Mouse (Mus musculus): ENCODE results near the gene Ntn3.

Ntn3 gene

GRCm38 (mm10) chr17:24209043-24209915 is at the start of gene Ntn3:
Ntn3 (minus strand) TSS chr17:24209531.
- DNase-seq: peak; percentile 76

DNA sequence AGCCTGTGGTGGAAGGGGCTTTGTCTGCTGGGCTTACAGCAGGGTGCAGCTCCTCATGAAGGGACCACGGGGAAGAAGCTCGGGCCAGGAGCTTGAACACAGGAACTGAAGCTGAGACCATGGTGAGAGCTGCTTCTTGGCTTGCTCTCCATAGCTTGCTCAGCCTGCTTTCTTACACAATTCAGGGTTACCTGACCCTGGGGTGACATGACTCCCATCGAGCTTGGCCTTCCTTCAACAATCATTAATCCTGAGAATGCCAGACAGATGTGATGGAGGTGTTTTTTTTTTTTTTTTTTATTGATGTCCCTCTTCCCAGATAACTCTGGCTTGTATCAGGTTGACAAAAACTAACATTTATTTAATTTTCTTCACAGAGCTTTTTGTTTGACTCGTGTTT is 49.6 kb upstream of the Ntn3 start:
- no peak for DNase-seq

GRCm38 (mm10) chr17:24252329-24252728 is 43.0 kb upstream of the Ntn3 start:
- no peak for DNase-seq

DNA sequence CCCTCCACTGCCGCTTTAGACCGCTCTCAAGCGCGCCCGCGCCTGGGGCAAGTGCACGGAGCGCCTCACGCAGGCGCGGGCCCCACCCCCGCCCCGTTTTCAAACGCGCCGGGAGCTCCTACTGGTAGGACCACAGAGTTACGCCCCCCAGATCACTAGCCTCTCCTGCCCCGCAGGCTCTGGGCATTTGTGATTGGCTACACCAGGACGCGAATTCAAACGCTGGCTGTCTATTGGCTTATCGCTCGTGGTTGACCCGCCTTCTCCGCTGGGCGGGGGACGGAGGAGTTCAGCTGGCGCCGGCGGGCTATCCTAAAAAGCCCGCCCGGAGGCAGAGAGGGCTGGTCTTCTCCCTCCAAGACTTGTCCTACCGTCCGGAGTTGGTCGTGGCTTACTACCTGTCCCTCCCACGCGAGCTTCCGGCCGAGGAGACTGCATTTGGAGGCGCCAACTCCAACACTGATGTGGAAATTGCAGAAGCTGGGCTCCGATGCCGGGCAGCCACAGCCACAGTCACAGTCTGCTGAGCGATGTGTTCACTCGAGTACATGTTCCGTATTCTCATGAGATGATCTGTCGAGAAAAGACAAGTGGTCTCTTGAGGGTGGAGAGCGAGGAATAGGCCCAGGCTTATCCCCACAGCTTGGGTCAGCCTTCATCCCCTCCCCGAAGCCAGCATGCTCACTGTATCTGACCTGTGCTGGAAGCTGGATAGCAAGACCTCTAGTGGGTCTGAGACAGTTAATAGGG is 42.2 kb upstream of the Ntn3 start, which contains the start of gene Ccnf:
Gene Ccnf (minus strand): TSS at position 165 of the 750 bp plus-strand sequence.
- DNase-seq: peak; percentile 98

- no peak for DNase-seq
Observed at GRCm38 (mm10) chr17:24250988-24251319, 41.6 kb upstream of the Ntn3 start.

DNA sequence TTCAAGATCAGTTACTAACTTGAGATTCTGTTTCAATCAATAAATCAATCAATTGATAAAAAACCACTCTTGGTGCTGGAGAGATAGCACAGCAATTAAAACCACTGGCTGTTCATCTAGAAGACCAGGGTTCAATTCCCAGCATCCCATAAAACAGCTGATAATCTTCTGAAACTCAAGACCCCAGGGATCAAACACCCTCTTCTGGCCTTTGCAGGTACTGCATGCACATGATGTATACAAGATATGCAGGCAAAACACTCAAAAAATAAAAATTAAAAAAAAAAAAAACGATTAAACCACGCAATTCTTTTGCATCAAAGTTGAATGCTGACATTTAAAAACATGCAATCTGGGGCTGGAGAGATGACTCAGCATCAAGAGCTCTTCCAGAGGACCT is 39.3 kb upstream of the Ntn3 start:
- no peak for DNase-seq

DNA sequence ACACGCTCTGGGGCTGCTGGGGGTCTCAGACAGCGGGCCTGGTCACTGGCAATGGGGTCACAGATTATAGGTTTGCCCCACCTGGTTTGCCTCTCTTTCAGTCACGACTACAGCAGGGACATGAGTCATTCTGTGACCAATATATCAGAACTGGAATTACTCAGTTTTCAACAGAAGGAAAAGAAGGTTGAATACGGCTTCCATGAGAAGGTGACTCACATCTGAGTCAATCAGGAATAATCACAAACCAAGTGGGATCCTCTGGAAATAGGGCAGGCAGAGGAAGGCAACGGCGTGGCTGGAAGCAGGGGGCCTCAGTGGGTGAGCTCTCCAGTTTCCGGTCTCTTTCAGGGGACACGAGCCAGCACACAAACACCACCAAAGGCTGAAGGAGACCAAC is 34.7 kb upstream of the Ntn3 start:
- no peak for DNase-seq

DNA sequence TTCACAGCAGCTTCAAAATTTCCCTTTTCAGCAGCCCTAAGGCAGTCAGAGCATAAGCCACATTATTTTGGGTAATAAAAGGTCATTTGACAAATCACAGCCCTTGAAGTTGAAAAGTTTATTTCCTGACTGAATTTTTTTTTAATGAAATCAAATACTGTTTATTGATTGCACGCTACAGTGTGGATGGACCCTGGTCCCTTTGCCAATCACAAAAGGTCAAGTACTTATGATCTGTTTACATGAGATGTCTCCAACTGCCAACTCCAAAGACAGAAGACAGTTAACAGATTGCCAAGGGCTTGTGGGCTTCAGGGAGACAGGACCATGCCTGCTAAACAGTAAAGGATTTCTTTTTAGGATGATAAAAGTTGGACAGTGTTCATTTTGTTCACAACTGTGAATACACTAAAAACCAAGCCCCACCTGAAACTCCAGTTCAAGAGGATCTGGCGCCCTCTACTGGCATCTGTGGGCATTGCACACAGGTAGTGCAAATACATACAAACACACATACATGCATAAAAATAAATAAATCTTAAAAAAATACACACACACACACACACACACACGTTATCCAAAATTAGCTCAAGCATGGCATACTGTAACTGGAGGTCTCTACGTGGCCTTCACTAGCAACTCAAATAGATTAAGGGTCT is 34.1 kb upstream of the Ntn3 start:
- no peak for DNase-seq

DNA sequence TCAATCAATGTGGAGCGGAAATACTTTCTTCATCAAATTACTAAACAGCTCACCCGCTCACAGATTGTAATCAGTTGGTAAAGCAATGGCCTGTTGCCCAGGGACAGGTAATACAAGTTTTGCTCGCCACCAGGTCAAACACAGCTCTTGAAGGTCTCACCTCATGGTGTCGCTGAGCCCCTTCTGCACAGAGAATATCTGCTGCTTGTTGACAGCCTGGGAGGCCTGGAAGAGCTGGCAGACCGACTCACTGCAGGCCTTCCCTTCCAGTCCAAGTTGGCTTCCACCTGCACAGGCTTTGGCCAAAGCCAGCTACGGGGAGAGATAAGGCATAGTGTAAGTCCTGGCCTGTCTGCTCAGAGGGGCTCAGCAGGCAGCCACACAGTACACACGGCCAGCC is 27.6 kb upstream of the Ntn3 start:
- peak; percentile 87 for DNase-seq

- no peak for DNase-seq
Observed at GRCm38 (mm10) chr17:24236479-24236878, 27.1 kb upstream of the Ntn3 start.

DNA sequence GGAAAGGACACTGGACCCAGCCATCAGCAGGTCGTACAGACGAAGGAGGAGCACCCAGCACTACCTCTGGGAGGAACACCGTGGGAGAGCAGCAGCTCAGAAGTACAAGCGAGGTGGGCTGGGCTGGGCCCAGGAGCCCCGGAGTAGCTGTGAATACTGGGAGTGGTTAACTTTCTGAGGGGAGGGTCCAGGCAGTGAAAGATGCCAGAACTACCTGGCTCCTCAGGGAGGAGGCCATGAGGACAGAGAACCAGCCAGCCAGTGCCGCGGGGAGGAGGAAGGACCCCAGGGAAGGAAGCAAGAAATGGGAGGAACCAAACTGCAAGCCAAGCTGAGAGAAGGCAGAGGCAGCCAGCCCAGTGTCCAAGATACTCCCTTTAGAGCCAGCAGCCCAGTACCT is 18.6 kb upstream of the Ntn3 start:
- no peak for DNase-seq

DNA sequence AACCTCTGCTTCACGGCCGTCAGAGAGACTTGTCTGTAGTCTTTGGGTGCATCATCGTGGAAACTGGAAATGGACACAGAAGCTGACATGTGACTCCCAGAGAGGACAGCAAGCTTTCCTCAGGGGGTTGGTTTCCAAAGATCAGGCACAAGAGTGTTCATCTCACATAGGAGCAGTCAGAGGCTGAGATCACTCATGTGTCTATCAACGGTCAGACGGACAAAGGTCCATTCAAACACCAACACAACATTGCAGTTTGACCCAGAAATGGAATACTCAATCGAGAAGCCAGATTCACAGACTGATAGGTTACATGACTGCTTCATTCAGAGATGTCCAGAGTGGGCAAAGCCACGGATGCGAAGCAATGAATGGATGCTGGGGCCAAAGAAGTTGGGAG is 17.4 kb upstream of the Ntn3 start:
- DNase-seq: no peak

DNA sequence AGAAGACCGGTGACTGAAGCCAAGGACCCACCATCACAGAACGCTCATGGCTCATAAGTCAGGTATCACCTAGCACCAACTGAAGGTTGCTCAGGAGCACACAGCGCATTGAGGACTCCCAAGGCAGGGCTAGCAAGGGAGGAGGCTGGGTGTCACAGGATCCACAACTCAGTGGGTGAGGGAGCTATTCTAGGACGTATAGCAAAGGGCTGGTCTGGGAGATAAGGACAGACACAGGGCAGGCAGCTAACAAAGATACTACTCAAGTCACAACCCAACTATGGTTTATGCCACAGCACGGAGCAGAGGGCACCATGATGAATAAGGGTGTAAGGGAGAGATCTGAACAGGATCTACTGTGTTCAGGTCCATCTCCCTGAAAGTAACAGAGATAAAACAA is 16.5 kb upstream of the Ntn3 start:
- DNase-seq: no peak

GRCm38 (mm10) chr17:24224741-24225140 is 15.4 kb upstream of the Ntn3 start:
- DNase-seq: no peak

DNA sequence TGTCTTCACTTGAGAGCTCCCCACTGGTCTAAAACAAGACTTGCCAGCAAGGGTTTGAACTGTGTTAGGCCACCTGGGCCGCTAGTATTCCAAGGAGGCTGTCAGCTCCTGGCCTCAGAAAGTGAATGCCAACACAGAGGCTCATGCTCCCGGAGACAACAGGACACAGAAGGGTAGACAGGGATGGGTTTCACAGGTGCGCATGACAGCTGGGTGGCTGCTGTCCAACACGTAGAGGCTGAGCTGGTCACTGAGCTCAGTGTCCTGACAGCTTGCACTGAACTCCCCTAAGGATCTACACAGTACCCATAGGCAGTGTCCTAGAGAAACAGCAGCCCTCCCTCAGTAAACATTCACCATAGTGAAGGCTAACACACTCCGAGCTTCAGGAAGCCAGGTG is 14.2 kb upstream of the Ntn3 start:
- no peak for DNase-seq

GRCm38 (mm10) chr17:24222653-24223052 is 13.3 kb upstream of the Ntn3 start:
- no peak for DNase-seq

DNA sequence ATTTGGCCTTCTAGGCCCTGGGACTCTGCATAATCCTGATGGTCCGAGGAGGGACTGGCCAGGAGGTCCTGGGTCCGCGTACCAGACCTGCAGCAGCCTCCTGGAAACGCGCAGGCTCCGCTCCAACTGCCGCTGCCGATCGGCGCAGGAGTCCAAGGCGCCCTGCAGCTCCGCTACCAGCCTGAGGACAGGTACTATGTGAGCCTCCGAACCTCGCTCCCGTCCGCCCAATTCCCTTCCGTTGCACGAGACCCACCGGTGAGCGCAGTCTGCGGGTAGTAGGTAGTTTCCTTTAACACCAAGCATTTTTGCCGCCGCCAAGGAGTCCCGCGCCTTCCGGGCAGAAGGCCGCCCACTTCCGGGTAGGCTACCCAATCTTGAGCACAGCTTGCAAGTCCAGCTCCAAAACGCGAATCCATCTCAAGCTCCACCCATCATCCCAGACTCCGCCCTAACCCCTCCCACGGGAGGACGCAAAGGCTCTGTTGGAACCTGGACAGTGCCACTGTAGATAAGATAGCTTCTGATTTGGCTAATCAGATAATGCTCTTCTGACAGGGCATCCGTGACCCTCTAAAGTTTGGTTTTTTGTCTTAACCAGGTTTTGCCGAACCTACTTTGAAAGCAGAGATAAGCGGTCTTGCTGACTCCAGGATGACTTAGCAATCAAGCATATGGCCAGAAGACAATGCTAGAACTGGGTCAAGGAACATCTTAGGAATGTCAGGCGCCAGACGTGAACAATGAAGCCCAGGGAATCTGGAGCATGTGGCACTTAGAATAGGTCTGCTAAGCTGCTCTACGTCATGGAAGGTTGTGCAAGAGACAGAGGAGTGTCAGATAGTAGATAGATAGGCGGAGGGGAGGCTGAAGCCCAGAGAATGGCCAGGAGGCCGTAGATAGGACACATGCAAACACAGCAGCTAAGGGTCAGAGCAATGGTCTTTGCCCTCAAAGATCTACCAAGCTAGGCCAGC is 11.4 kb upstream of the Ntn3 start, which contains the start of gene Tedc2:
Gene Tedc2 (minus strand): TSS at position 417 of the 977 bp plus-strand sequence.
- DNase-seq: peak; percentile 97

- no peak for DNase-seq
Observed at GRCm38 (mm10) chr17:24216836-24217235, 7.5 kb upstream of the Ntn3 start.

DNA sequence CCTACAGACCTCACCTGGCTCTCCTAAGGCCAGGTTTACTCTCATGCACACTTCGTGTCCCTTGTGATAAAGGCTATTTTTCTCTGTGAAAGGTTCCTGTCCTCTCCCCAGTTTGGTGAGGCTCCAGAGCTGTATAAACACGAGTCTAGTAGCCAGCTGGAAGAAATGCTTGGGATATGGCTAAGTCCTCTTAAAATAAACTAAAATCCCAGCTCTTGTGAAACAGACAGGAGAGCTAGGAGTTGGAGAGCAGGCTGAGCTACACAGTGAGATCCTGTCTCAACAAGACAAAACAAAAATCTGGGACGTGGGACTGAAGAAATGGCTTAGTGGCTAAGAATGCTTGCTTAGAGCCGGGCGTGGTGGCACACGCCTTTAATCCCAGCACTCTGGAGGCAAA is 3.9 kb upstream of the Ntn3 start:
- DNase-seq: no peak

- no peak for DNase-seq
Observed at GRCm38 (mm10) chr17:24212441-24213018, 3.2 kb upstream of the Ntn3 start.

DNA sequence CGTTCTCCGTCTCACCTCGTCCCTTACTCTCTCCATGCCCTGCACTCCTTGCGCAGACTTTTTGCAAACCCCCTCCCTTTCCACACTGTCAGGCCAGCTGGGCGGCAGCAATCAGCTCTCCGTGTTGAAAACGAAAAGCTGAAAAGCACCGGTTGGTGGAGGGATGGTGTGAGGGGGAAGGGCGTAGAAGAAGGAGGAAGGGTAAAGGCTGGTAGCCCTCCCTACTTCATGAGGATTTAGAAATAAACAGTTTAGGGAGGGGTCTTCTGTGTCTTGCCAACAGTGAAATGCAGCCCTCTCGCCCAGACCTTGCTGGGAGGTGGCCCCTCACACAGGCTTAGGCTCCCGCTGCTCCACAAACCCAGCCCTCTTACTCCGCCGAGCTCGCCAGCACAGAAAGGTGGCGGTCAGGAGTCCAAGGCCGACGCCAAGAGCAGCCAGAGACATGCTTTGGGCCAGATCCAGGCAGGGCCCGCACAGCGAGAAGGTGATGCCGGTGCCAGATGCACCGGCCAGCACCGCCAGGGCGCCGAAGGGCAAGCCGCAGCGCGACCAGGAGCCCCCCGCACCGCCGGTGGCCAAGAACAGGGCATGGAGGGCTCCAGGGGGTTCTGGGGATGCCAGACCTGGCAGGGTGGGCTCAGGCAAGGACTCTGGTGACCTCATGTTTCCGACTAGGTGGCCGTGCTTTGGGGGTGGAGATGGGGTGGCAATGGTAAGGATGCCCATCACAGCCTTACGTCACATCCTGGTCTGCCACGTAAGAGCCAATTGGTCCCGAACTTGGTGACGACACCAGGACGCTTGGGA is 2.5 kb upstream of the Ntn3 start:
- DNase-seq: peak; percentile 88

All from cerebellum, adult 9-11 months (tissue).